Mouse (Mus musculus) heart, adult 2 months (tissue): ENCODE measurements around the gene Pnliprp2.

Source experiments
- CTCF ChIP-seq: fragments of 200-600 bp; IDR thresholded peaks from 2 replicates; pipeline ENCODE4 v1.8.1; 2022; ENCODE audit warnings: antibody characterized with exemption, mild to moderate bottlenecking, moderate library complexity
- EP300 ChIP-seq: fragments of 200-500 bp; IDR thresholded peaks from 2 replicates; pipeline ENCODE4 v1.6.1; 2011; ENCODE audit warnings: low read depth, low read length, control low read depth; ENCODE audit not compliant: insufficient read depth
- POLR2A ChIP-seq: fragments of 200-500 bp; IDR thresholded peaks from 2 replicates; pipeline ENCODE4 v1.6.1; 2011; ENCODE audit warnings: mild to moderate bottlenecking, low read depth, low read length, control low read depth; ENCODE audit not compliant: insufficient read depth

GRCm38 (mm10) chr19:58758871-58759270 is 648 bp upstream of the Pnliprp2 start:
- TF ChIP-seq CTCF (no peak), POLR2A (no peak), EP300 (no peak)
